Mouse (Mus musculus) hindbrain, embryonic 12.5 days (tissue): Measurements from ENCODE around the gene Dexi. TPM values are rescaled to one million over a fixed set of nuclear protein-coding genes. Genes with fewer than 3 reads are reported as not detected.

Source experiments
- ATAC-seq: fragments of 200-750 bp; cut with Nextera tagmentation; 2 replicates; pipeline ENCODE4 v1.8.0; 2017; ENCODE audit warnings: moderate TSS enrichment; ENCODE audit not compliant: low FRiP score
- H3K27ac ChIP-seq: fragments of 300-500 bp; sonication (generic); 2 replicates; pipeline ENCODE4 v1.5.1; 2016; ENCODE audit warnings: mild to moderate bottlenecking
- H3K27me3 ChIP-seq: fragments of 300-500 bp; sonication (generic); 2 replicates; pipeline ENCODE4 v1.6.1; 2016; ENCODE audit warnings: mild to moderate bottlenecking
- H3K36me3 ChIP-seq: fragments of 300-500 bp; sonication (generic); 2 replicates; pipeline ENCODE4 v1.6.1; 2016; ENCODE audit warnings: mild to moderate bottlenecking
- H3K4me1 ChIP-seq: fragments of 300-500 bp; sonication (generic); 2 replicates; pipeline ENCODE4 v1.6.1; 2016
- H3K4me2 ChIP-seq: fragments of 300-500 bp; sonication (generic); replicated peaks from 2 replicates; pipeline ENCODE4 v1.6.1; 2016; ENCODE audit warnings: mild to moderate bottlenecking
- H3K4me3 ChIP-seq: fragments of 300-500 bp; sonication (generic); 2 replicates; pipeline ENCODE4 v1.5.1; 2016; ENCODE audit warnings: mild to moderate bottlenecking
- H3K9ac ChIP-seq: fragments of 300-500 bp; sonication (generic); 2 replicates; pipeline ENCODE4 v1.6.1; 2016; ENCODE audit warnings: mild to moderate bottlenecking, moderate library complexity
- H3K9me3 ChIP-seq: fragments of 300-500 bp; sonication (generic); replicated peaks from 2 replicates; pipeline ENCODE4 v1.6.1; 2016; ENCODE audit warnings: mild to moderate bottlenecking
- WGBS: fragments of 180-500 bp; shearing (Covaris S2); methylation state at CpG from one replicate; pipeline ENCODE4 v1.1.7; 2016; 5-methylcytosine and 5-hydroxymethylcytosine counted together
- polyA plus RNA-seq: library from polyadenylated mRNA; unstranded; fragments of >200 nt; fragmentation: Nextera tagmentation; extraction: Ambion mirVana; gene quantifications from 2 replicates; pipeline ENCODE4 v1.2.1, GENCODE M21; 2016

The Dexi gene
- polyA plus RNA-seq, 1 experiment from 2014 or later = 27.6 TPM

DNA sequence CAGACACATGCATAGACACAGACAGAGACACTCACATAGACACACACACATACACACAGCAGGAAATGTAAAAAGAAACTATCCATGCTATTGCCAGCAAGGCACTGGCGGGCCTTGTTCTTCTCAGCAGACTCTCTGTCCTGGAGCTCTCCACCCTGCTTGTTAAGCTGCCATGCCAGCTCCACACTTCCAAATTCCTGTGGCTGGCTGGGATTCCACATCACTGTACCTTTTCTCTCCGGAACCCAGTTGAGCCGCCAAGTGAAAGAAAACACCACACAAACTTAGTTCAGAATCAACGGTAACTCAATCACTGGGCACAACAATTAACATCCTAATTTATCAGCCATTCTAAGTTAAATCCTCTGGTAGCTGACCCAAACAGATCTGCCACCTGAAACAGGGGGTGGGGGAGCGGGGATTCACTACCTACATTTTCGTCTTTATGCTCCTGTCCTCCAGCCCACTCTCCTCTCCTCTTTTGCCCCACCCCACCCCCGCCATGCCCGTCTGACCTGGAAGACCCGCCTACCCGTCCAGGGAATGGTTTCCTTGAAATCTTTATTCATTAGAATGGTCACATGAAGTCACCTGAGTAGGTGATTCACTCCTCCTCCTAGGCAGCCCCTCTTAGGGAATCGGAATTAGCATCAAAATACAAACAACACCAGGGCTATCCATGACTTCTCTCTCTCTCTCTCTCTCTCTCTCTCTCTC, 75.3 kb downstream of the Dexi start:
- no peak overlapping the region for H3K9ac ChIP-seq
- no peak overlapping the region for H3K4me2 ChIP-seq
- H3K4me1 ChIP-seq = no peaks in the 10 kb centered on the region
- H3K27ac ChIP-seq = no peak overlapping the region
- no peaks in the 10 kb centered on the region for H3K27me3 ChIP-seq
- H3K9me3 ChIP-seq = no peaks in the 10 kb centered on the region
- H3K36me3 ChIP-seq = no peaks in the 10 kb centered on the region
- no peak overlapping the region for H3K4me3 ChIP-seq
- WGBS = 33% methylated on average over 11 of the region's 11 CpGs
- no peak for ATAC-seq

DNA sequence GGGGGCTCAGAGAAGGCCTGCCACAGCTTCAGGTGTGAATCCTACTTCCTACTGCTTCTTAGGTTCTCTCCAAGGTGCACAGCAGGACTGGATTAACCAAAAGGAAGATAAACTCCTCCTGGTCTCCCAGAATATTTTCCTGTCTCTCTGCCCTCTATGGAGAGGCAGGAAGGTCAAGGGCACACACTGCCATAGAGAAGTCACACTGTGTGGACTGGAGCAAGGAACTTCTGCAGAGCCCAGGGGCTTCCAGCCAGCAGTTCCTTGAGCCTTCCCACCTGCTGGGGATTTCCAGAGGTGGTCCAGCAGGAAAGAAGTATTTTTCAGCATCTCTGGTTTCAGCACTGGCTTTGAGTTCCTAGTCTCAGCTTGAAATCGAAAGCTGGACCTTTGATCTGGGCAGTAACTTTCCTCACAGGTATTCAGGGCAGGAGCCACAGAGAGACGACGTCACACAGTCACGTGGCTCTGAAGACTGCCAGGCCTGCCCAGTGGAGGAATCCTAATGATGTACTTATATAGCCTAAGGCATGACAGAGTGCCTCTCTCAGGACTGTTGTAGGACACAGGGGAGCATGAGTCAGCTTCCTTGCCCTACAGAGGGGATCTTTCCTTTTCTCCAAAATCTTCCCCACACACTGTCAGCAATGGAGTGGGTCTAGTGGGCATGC, 77.7 kb downstream of the Dexi start:
- H3K9me3 ChIP-seq = no peaks in the 10 kb centered on the region
- H3K27me3 ChIP-seq = no peaks in the 10 kb centered on the region
- no peak overlapping the region for H3K27ac ChIP-seq
- no peak overlapping the region for H3K4me2 ChIP-seq
- WGBS = 31% methylated on average over 4 of the region's 4 CpGs
- H3K36me3 ChIP-seq = no peaks in the 10 kb centered on the region
- no peak for ATAC-seq
- H3K9ac ChIP-seq = no peak overlapping the region
- H3K4me3 ChIP-seq = no peak overlapping the region
- no peaks in the 10 kb centered on the region for H3K4me1 ChIP-seq

GRCm38 (mm10) chr16:10461178-10461577, 81.7 kb downstream of the Dexi start:
- ATAC-seq = no peak
- H3K4me1 ChIP-seq = no peaks in the 10 kb centered on the region
- H3K4me2 ChIP-seq = no peak overlapping the region
- H3K27me3 ChIP-seq = no peaks in the 10 kb centered on the region
- no peak overlapping the region for H3K27ac ChIP-seq
- H3K36me3 ChIP-seq = no peaks in the 10 kb centered on the region
- WGBS = 80% methylated on average over 2 of the region's 2 CpGs
- no peaks in the 10 kb centered on the region for H3K9me3 ChIP-seq
- no peak overlapping the region for H3K4me3 ChIP-seq
- H3K9ac ChIP-seq = no peak overlapping the region

- 77% methylated on average over 2 of the region's 2 CpGs for WGBS
- H3K9ac ChIP-seq = no peak overlapping the region
Observed at GRCm38 (mm10) chr16:10460188-10460587, 82.7 kb downstream of the Dexi start.

GRCm38 (mm10) chr16:10454583-10454974, 88.3 kb downstream of the Dexi start:
- WGBS = 47% methylated on average over 3 of the region's 3 CpGs
- no peak overlapping the region for H3K27ac ChIP-seq
- H3K4me1 ChIP-seq = no peaks in the 10 kb centered on the region
- no peaks in the 10 kb centered on the region for H3K36me3 ChIP-seq
- H3K4me3 ChIP-seq = no peak overlapping the region
- no peak overlapping the region for H3K9ac ChIP-seq
- H3K27me3 ChIP-seq = no peaks in the 10 kb centered on the region
- ATAC-seq = no peak
- no peak overlapping the region for H3K4me2 ChIP-seq
- H3K9me3 ChIP-seq = no peaks in the 10 kb centered on the region

More at GRCm38 (mm10) chr16:10460188-10460587, 82.7 kb downstream of the Dexi start:
- ATAC-seq = no peak
- no peak overlapping the region for H3K27ac ChIP-seq
- no peaks in the 10 kb centered on the region for H3K9me3 ChIP-seq
- H3K36me3 ChIP-seq = no peaks in the 10 kb centered on the region
- no peaks in the 10 kb centered on the region for H3K4me1 ChIP-seq
- no peak overlapping the region for H3K4me2 ChIP-seq
- H3K27me3 ChIP-seq = no peaks in the 10 kb centered on the region
- H3K4me3 ChIP-seq = no peak overlapping the region

GRCm38 (mm10) chr16:10453872-10454582, 88.8 kb downstream of the Dexi start:
- 80% methylated on average over 6 of the region's 6 CpGs for WGBS
- Histone ChIP-seq H3K4me3 (no peak overlapping the region), H3K27me3 (no peaks in the 10 kb centered on the region), H3K9me3 (no peaks in the 10 kb centered on the region), H3K4me2 (no peak overlapping the region), H3K4me1 (no peaks in the 10 kb centered on the region), H3K36me3 (no peaks in the 10 kb centered on the region), H3K27ac (no peak overlapping the region), H3K9ac (no peak overlapping the region)
- ATAC-seq = no peak

Other genes with a start within 250 kb of the Dexi start
- gene Emp2, start 229.1 kb downstream of the Dexi start, polyA plus RNA-seq = 5.2 and 5.6 TPM in 2 replicates
- gene Tekt5, start 147.6 kb downstream of the Dexi start, polyA plus RNA-seq = 0.75 and 0.91 TPM in 2 replicates
- gene Nubp1, start 131.1 kb downstream of the Dexi start, polyA plus RNA-seq = 50.7 and 57.6 TPM in 2 replicates
- 34.1 TPM in 2 replicates for gene Tvp23a, start 95.7 kb downstream of the Dexi start, polyA plus RNA-seq
- gene Ciita, start 63.0 kb downstream of the Dexi start, polyA plus RNA-seq = 0.35 and 0.37 TPM in 2 replicates
- 51.4 and 55.5 TPM in 2 replicates for gene Clec16a, start 2.3 kb upstream of the Dexi start, polyA plus RNA-seq
- gene Socs1, start 242.5 kb upstream of the Dexi start, polyA plus RNA-seq = 5.4 and 6.4 TPM in 2 replicates
- gene Tnp2, start 245.6 kb upstream of the Dexi start, polyA plus RNA-seq = not detected in 2 replicates
- not detected in 2 replicates for gene Prm3, start 247.9 kb upstream of the Dexi start, polyA plus RNA-seq